ENCODE assay signal across 10 mouse cellular contexts in genomic region chr17:34615871-34616270, GRCm38 (mm10). TPM values are rescaled to one million over a fixed set of nuclear protein-coding genes. Genes with fewer than 3 reads are reported as not detected.
DNase-seq lines count a peak whose midpoint lies in the region; ATAC-seq lines count a peak whose summit lies in the region.
"Had no signal": no experiment of that assay in that cellular context is flagged by ENCODE, and none has a peak within 500 bp of the region (broad histone marks: within the 10 kb centered on the region; RNA-seq: fewer than 3 reads in every experiment).

Egfl8 (minus strand) TSS chr17:34615971.

- no peaks in the 10 kb centered on the region for H3K27me3 ChIP-seq in hindbrain, embryonic 12.5 days
- H3K27me3 ChIP-seq in hindbrain, embryonic 16.5 days (replicated peaks; ENCODE audit: control insufficient read depth, insufficient read depth, low read length): no peaks in the 10 kb centered on the region
- H3K27me3 ChIP-seq in midbrain, embryonic 15.5 days (replicated peaks): no peaks in the 10 kb centered on the region
- no peaks in the 10 kb centered on the region for H3K27me3 ChIP-seq in midbrain, embryonic 16.5 days (ENCODE audit: control insufficient read depth, insufficient read depth, low read depth, low read length)
- H3K27me3 ChIP-seq in hindbrain, embryonic 14.5 days (ENCODE audit: control insufficient read depth, insufficient read depth, low read length): no peaks in the 10 kb centered on the region
- H3K27me3 ChIP-seq in neural tube, embryonic 15.5 days (replicated peaks): no peaks in the 10 kb centered on the region

- peaks cover 6% of the 10 kb centered on the region; the same call in 1 of the 2 replicates for H3K4me1 ChIP-seq in hindbrain, embryonic 12.5 days
- no peaks in the 10 kb centered on the region for H3K4me1 ChIP-seq in hindbrain, embryonic 16.5 days (ENCODE audit: control insufficient read depth, insufficient read depth, low read depth, low read length)
- H3K4me1 ChIP-seq in midbrain, embryonic 15.5 days: no peaks in the 10 kb centered on the region
- no peaks in the 10 kb centered on the region for H3K4me1 ChIP-seq in midbrain, embryonic 16.5 days (ENCODE audit: control insufficient read depth, insufficient read depth, low read length)
- H3K4me1 ChIP-seq in hindbrain, embryonic 14.5 days (replicated peaks; ENCODE audit: control insufficient read depth, insufficient read depth, low read length): no peaks in the 10 kb centered on the region
- no peaks in the 10 kb centered on the region for H3K4me1 ChIP-seq in neural tube, embryonic 15.5 days

- WGBS in hindbrain, embryonic 12.5 days: 54% methylated on average over 6 of the region's 6 CpGs
- WGBS in hindbrain, embryonic 16.5 days: 58% methylated on average over 6 of the region's 6 CpGs
- WGBS in midbrain, embryonic 15.5 days: 58% methylated on average over 6 of the region's 6 CpGs
- 58% methylated on average over 6 of the region's 6 CpGs for WGBS in midbrain, embryonic 16.5 days
- 63% methylated on average over 6 of the region's 6 CpGs for WGBS in hindbrain, embryonic 14.5 days
- 62% methylated on average over 6 of the region's 6 CpGs for WGBS in neural tube, embryonic 15.5 days

- no peak within 1 kb of the TSS; the same call in 1 of the 2 replicates for H3K9ac ChIP-seq in hindbrain, embryonic 12.5 days
- H3K9ac ChIP-seq in hindbrain, embryonic 16.5 days (ENCODE audit: low read depth, low read length): no peak within 1 kb of the TSS
- H3K9ac ChIP-seq in midbrain, embryonic 15.5 days: no peak within 1 kb of the TSS
- H3K9ac ChIP-seq in midbrain, embryonic 16.5 days (ENCODE audit: low read depth, low read length): no peak within 1 kb of the TSS
- H3K9ac ChIP-seq in hindbrain, embryonic 14.5 days: peak within 1 kb of the TSS; percentile 24; the same call in 1 of the 2 replicates
- H3K9ac ChIP-seq in neural tube, embryonic 15.5 days (replicated peaks): no peak within 1 kb of the TSS
- H3K9ac ChIP-seq: lung, embryonic 14.5 days had no signal

- ATAC-seq in hindbrain, embryonic 12.5 days (ENCODE audit: low FRiP score): no peak
- ATAC-seq in hindbrain, embryonic 16.5 days: no peak
- ATAC-seq in midbrain, embryonic 15.5 days (replicated peaks): no peak
- no peak for ATAC-seq in midbrain, embryonic 16.5 days
- no peak for ATAC-seq in hindbrain, embryonic 14.5 days (ENCODE audit: low FRiP score)
- ATAC-seq in neural tube, embryonic 15.5 days (ENCODE audit: low FRiP score): no peak

- peak within 1 kb of the TSS; percentile 3; the same call in 1 of the 2 replicates for H3K27ac ChIP-seq in hindbrain, embryonic 12.5 days
- no peak within 1 kb of the TSS for H3K27ac ChIP-seq in hindbrain, embryonic 16.5 days (ENCODE audit: low read depth, low read length)
- peak within 1 kb of the TSS; percentile 14; the same call in 1 of the 2 replicates for H3K27ac ChIP-seq in midbrain, embryonic 15.5 days
- H3K27ac ChIP-seq in midbrain, embryonic 16.5 days (ENCODE audit: low read length): no peak within 1 kb of the TSS
- H3K27ac ChIP-seq in hindbrain, embryonic 14.5 days: peak within 1 kb of the TSS; percentile 10; the same call in 1 of the 2 replicates
- H3K27ac ChIP-seq in neural tube, embryonic 15.5 days (replicated peaks): 0 out of 2 replicates have a peak within 1 kb of the TSS, but pooled peaks have one; percentile 9

- no peak for DNase-seq in hindbrain, embryonic 14.5 days (ENCODE audit: low spot score)
- no peak for DNase-seq in adipocyte (ENCODE audit: low spot score)
- DNase-seq: cerebellum, postnatal 14 days; lung, embryonic 14.5 days had no signal

- H3K9me3 ChIP-seq in hindbrain, embryonic 12.5 days (replicated peaks): no peaks in the 10 kb centered on the region
- H3K9me3 ChIP-seq in hindbrain, embryonic 16.5 days (ENCODE audit: control insufficient read depth, low read length): no peaks in the 10 kb centered on the region
- no peaks in the 10 kb centered on the region for H3K9me3 ChIP-seq in midbrain, embryonic 15.5 days
- H3K9me3 ChIP-seq in midbrain, embryonic 16.5 days (replicated peaks; ENCODE audit: control insufficient read depth, low read length, poor library complexity, severe bottlenecking): no peaks in the 10 kb centered on the region
- no peaks in the 10 kb centered on the region for H3K9me3 ChIP-seq in hindbrain, embryonic 14.5 days (ENCODE audit: control insufficient read depth, low read length)
- no peaks in the 10 kb centered on the region for H3K9me3 ChIP-seq in neural tube, embryonic 15.5 days (replicated peaks)

- H3K36me3 ChIP-seq in hindbrain, embryonic 12.5 days: peaks cover 63% of the 10 kb centered on the region
- peaks cover 20% of the 10 kb centered on the region for H3K36me3 ChIP-seq in hindbrain, embryonic 16.5 days (ENCODE audit: control insufficient read depth, insufficient read depth, low read length)
- peaks cover 38% of the 10 kb centered on the region for H3K36me3 ChIP-seq in midbrain, embryonic 15.5 days (replicated peaks)
- peaks cover 26% of the 10 kb centered on the region for H3K36me3 ChIP-seq in midbrain, embryonic 16.5 days (ENCODE audit: control insufficient read depth, insufficient read depth, low read length)
- peaks cover 69% of the 10 kb centered on the region for H3K36me3 ChIP-seq in hindbrain, embryonic 14.5 days (replicated peaks; ENCODE audit: control insufficient read depth, insufficient read depth)
- H3K36me3 ChIP-seq in neural tube, embryonic 15.5 days: peaks cover 66% of the 10 kb centered on the region

- H3K4me2 ChIP-seq in hindbrain, embryonic 12.5 days (replicated peaks): no peak within 1 kb of the TSS
- no peak within 1 kb of the TSS for H3K4me2 ChIP-seq in hindbrain, embryonic 16.5 days (ENCODE audit: low read length)
- H3K4me2 ChIP-seq in midbrain, embryonic 15.5 days: no peak within 1 kb of the TSS
- H3K4me2 ChIP-seq in midbrain, embryonic 16.5 days (ENCODE audit: low read length): no peak within 1 kb of the TSS
- H3K4me2 ChIP-seq in hindbrain, embryonic 14.5 days (replicated peaks): no peak within 1 kb of the TSS; the same call in 1 of the 2 replicates
- H3K4me2 ChIP-seq in neural tube, embryonic 15.5 days: no peak within 1 kb of the TSS; the same call in 1 of the 2 replicates
- H3K4me2 ChIP-seq: lung, embryonic 14.5 days had no signal

- no peak within 1 kb of the TSS for H3K4me3 ChIP-seq in hindbrain, embryonic 12.5 days
- no peak within 1 kb of the TSS for H3K4me3 ChIP-seq in hindbrain, embryonic 16.5 days (ENCODE audit: low read length)
- no peak within 1 kb of the TSS for H3K4me3 ChIP-seq in midbrain, embryonic 15.5 days
- no peak within 1 kb of the TSS for H3K4me3 ChIP-seq in midbrain, embryonic 16.5 days (ENCODE audit: low read depth, low read length)
- H3K4me3 ChIP-seq in hindbrain, embryonic 14.5 days (replicated peaks; ENCODE audit: low read length): no peak within 1 kb of the TSS
- H3K4me3 ChIP-seq in neural tube, embryonic 15.5 days (replicated peaks): no peak within 1 kb of the TSS
- H3K4me3 ChIP-seq: erythroblast, embryonic 14.5 days had no signal

RNA-seq across cellular contexts. Expression of gene Egfl8, which starts in this region (rescaled TPM):
- polyA plus RNA-seq in hindbrain, embryonic 12.5 days (2016; fragmentation: Nextera tagmentation; extraction: Ambion mirVana): 5.3 and 7.4 TPM in 2 replicates
- polyA plus RNA-seq in hindbrain, embryonic 16.5 days (2015; fragmentation: Nextera tagmentation; extraction: Ambion mirVana): 8.3 and 9.5 TPM in 2 replicates
- polyA plus RNA-seq in midbrain, embryonic 15.5 days (2015; fragmentation: Nextera tagmentation; extraction: Ambion mirVana): 9.2 and 10.3 TPM in 2 replicates
- polyA plus RNA-seq in midbrain, embryonic 16.5 days (2015; fragmentation: Nextera tagmentation; extraction: Ambion mirVana): 6.1 and 6.3 TPM in 2 replicates
- polyA plus RNA-seq in hindbrain, embryonic 14.5 days (2014; fragmentation: Nextera tagmentation; extraction: Ambion mirVana): 8.8 and 11.4 TPM in 2 replicates
- polyA plus RNA-seq in neural tube, embryonic 15.5 days (2015; fragmentation: Nextera tagmentation; extraction: Ambion mirVana): 12.3 and 14.9 TPM in 2 replicates

Comparison
In these comparisons a context has a peak if more than half of its experiments do, and no peak if none do; other contexts are left out.
1. H3K27ac ChIP-seq: peak in hindbrain, embryonic 12.5 days (single experiment), midbrain, embryonic 15.5 days (single experiment), hindbrain, embryonic 14.5 days (single experiment) and neural tube, embryonic 15.5 days (single experiment); none in hindbrain, embryonic 16.5 days (single experiment) and midbrain, embryonic 16.5 days (single experiment).